Mouse (Mus musculus) bone marrow, adult 2 months (tissue): ENCODE data around the gene Rad54l2.

ENCODE experiments used
- CTCF ChIP-seq: fragments of 200-500 bp; IDR thresholded peaks from 2 replicates; pipeline ENCODE4 v1.5.1; 2011; ENCODE audit warnings: low read length, control low read depth; ENCODE audit not compliant: control insufficient read depth, insufficient read depth
- POLR2A ChIP-seq: fragments of 200-500 bp; IDR thresholded peaks from 2 replicates; pipeline ENCODE4 v1.6.1; 2011; ENCODE audit warnings: low read depth, mild to moderate bottlenecking, control low read depth, low read length, borderline replicate concordance; ENCODE audit not compliant: control insufficient read depth

DNA sequence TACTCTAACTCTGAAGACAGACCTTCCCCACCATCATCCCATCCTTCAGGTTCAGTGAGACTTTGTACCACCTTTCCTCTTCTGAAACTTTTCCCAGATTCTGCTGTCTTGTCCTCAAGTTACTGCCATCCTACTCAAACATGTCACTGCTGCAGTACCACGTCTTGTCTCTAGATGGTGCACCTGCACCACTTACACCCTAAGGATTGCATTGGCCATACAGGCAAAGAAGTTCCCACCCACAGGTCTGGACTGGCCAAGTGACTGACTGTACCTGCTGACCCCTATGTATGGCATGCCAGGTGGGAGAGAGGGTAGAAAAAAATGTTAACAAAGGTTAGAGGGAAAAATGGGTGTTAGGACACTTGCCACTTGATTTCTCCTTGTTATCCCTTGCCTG is 113.5 kb downstream of the Rad54l2 start:
- TF ChIP-seq CTCF (peak; percentile 88), POLR2A (no peak)
